ENCODE assay signal across 8 mouse cellular contexts in genomic region chr5:139380385-139381248, GRCm38 (mm10). TPM values are rescaled to one million over a fixed set of nuclear protein-coding genes. Genes with fewer than 3 reads are reported as not detected.
A peak's percentile ranks its signal among the peaks of the same experiment; 100 is the strongest.
DNase-seq lines count a peak whose midpoint lies in the region; ATAC-seq and TF ChIP-seq lines count a peak whose summit lies in the region.

No protein-coding gene starts in this region.

- WGBS in forebrain, embryonic 12.5 days: 2% methylated on average over 67 of the region's 73 CpGs
- under 1% methylated on average over 64 of the region's 73 CpGs for WGBS in heart, postnatal 0 days
- WGBS in liver, embryonic 16.5 days (ENCODE audit: insufficient replicate concordance): under 1% methylated on average over 72 of the region's 73 CpGs
- WGBS in neural tube, embryonic 12.5 days: 2% methylated on average over 73 of the region's 73 CpGs
- WGBS in stomach, postnatal 0 days: 2% methylated on average over 68 of the region's 73 CpGs

- no peak for TF ChIP-seq POLR2A in CH12.LX (IDR thresholded peaks at IDR 0.05; ENCODE audit: low read depth, low read length)

- H3K4me1 ChIP-seq in CH12.LX (ENCODE audit: control insufficient read depth in 1 of 2, insufficient read depth in 2 of 2): peaks cover 0 to 20% of the 10 kb centered on the region in 2 experiments; a peak in 2 of 4 replicates
- peaks cover 17% of the 10 kb centered on the region for H3K4me1 ChIP-seq in forebrain, embryonic 12.5 days
- peaks cover 85% of the 10 kb centered on the region for H3K4me1 ChIP-seq in heart, postnatal 0 days (ENCODE audit: control insufficient read depth, insufficient read depth)
- H3K4me1 ChIP-seq in liver, embryonic 16.5 days (ENCODE audit: control insufficient read depth, low read depth, low read length): peaks cover 80% of the 10 kb centered on the region
- peaks cover 38% of the 10 kb centered on the region for H3K4me1 ChIP-seq in neural tube, embryonic 12.5 days
- H3K4me1 ChIP-seq in stomach, postnatal 0 days (replicated peaks; ENCODE audit: control insufficient read depth, insufficient read depth): peaks cover 15% of the 10 kb centered on the region; the same call in 1 of the 2 replicates

- TF ChIP-seq RAD21 in CH12.LX (IDR thresholded peaks at IDR 0.05; ENCODE audit: low read depth, low read length): no peak

- no peak for TF ChIP-seq EP300 in CH12.LX (IDR thresholded peaks at IDR 0.05; ENCODE audit: low read length)
- TF ChIP-seq EP300 in heart, postnatal 0 days (IDR thresholded peaks at IDR 0.05; ENCODE audit: low read depth): peak; percentile 58; the same call in 1 of the 2 replicates
- no peak for TF ChIP-seq EP300 in stomach, postnatal 0 days (optimal IDR thresholded peaks at IDR 0.05)

- dilution Hi-C loops in CH12.LX (cut with MboI; ENCODE audit: extremely low pct_ligation_motif_present, extremely low pct_unique_long_range_greater_than_20kb, low sequenced_read_pairs): no loop called here

- H3K4me2 ChIP-seq in CH12.LX (ENCODE audit: insufficient read depth, low read depth, poor library complexity, severe bottlenecking): peak overlapping the region; percentile 57
- peak overlapping the region; percentile 92 for H3K4me2 ChIP-seq in forebrain, embryonic 12.5 days
- peak overlapping the region; percentile 83 for H3K4me2 ChIP-seq in heart, postnatal 0 days (ENCODE audit: low read depth, low read length)
- H3K4me2 ChIP-seq in liver, embryonic 16.5 days (ENCODE audit: low read depth, low read length): peak overlapping the region; percentile 96
- peak overlapping the region; percentile 95 for H3K4me2 ChIP-seq in neural tube, embryonic 12.5 days (replicated peaks)
- peak overlapping the region; percentile 92 for H3K4me2 ChIP-seq in stomach, postnatal 0 days (replicated peaks; ENCODE audit: low read depth)

- TF ChIP-seq CTCF in CH12.LX (conservative IDR thresholded peaks at IDR 0.05 in 1 of 2, IDR thresholded peaks at IDR 0.05 in 1 of 2; ENCODE audit: low read depth in 2 of 2, low read length in 2 of 2): no peak
- TF ChIP-seq CTCF in heart, postnatal 0 days (IDR thresholded peaks at IDR 0.05; ENCODE audit: low read depth): no peak
- no peak for TF ChIP-seq CTCF in stomach, postnatal 0 days (IDR thresholded peaks at IDR 0.05; ENCODE audit: low read depth)

- peak; percentile 84 for ATAC-seq in forebrain, embryonic 12.5 days (ENCODE audit: low FRiP score)
- ATAC-seq in heart, postnatal 0 days (ENCODE audit: insufficient read depth, low read depth): peak; percentile 71
- ATAC-seq in liver, embryonic 16.5 days (ENCODE audit: low read depth): peak; percentile 79
- peak; percentile 65 for ATAC-seq in neural tube, embryonic 12.5 days (ENCODE audit: low FRiP score, low read depth)
- ATAC-seq in stomach, postnatal 0 days (ENCODE audit: low FRiP score, low TSS enrichment): peak; percentile 86

- DNase-seq in CH12.LX (ENCODE audit: extremely low read depth): no peak
- peak; percentile 96 for DNase-seq in c-Kit-positive CD71-positive TER-119-positive erythroid progenitor cells, embryonic 14.5 days (ENCODE audit: low spot score)
- peak; percentile 96 for DNase-seq in heart, postnatal 0 days (ENCODE audit: low spot score)
- DNase-seq in kidney, postnatal 4 days: peak; percentile 97 to 98
- DNase-seq in stomach, postnatal 0 days (ENCODE audit: low spot score): peak; percentile 96

- peak overlapping the region in 2 of 3 experiments; percentile 13 to 68 for H3K4me3 ChIP-seq in CH12.LX (replicated peaks in 1 of 3; ENCODE audit: low read depth in 2 of 3, low read length in 2 of 3, poor library complexity in 1 of 3)
- H3K4me3 ChIP-seq in forebrain, embryonic 12.5 days (replicated peaks): peak overlapping the region; percentile 63
- peak overlapping the region; percentile 85 for H3K4me3 ChIP-seq in heart, postnatal 0 days (ENCODE audit: low read depth, low read length)
- H3K4me3 ChIP-seq in liver, embryonic 16.5 days (ENCODE audit: low read depth, low read length): peak overlapping the region; percentile 99
- H3K4me3 ChIP-seq in neural tube, embryonic 12.5 days: peak overlapping the region; percentile 63
- H3K4me3 ChIP-seq in stomach, postnatal 0 days (ENCODE audit: low read depth, low read length): peak overlapping the region; percentile 68

- H3K27me3 ChIP-seq in CH12.LX (replicated peaks): no peaks in the 10 kb centered on the region
- H3K27me3 ChIP-seq in forebrain, embryonic 12.5 days: peaks cover 7% of the 10 kb centered on the region; the same call in 1 of the 2 replicates
- no peaks in the 10 kb centered on the region for H3K27me3 ChIP-seq in heart, postnatal 0 days (ENCODE audit: control insufficient read depth, insufficient read depth, low read length)
- H3K27me3 ChIP-seq in liver, embryonic 16.5 days (ENCODE audit: control insufficient read depth, insufficient read depth, low read depth, low read length): no peaks in the 10 kb centered on the region
- H3K27me3 ChIP-seq in neural tube, embryonic 12.5 days (replicated peaks): no peaks in the 10 kb centered on the region
- H3K27me3 ChIP-seq in stomach, postnatal 0 days (ENCODE audit: control insufficient read depth, insufficient read depth, low read length): no peaks in the 10 kb centered on the region

- peaks cover 0 to 41% of the 10 kb centered on the region in 2 experiments for H3K36me3 ChIP-seq in CH12.LX (replicated peaks in 1 of 2; ENCODE audit: control insufficient read depth in 1 of 2, insufficient read depth in 1 of 2, low read length in 1 of 2)
- H3K36me3 ChIP-seq in forebrain, embryonic 12.5 days (replicated peaks): no peaks in the 10 kb centered on the region; the same call in 1 of the 2 replicates
- no peaks in the 10 kb centered on the region for H3K36me3 ChIP-seq in heart, postnatal 0 days (replicated peaks; ENCODE audit: control insufficient read depth, insufficient read depth, low read length)
- H3K36me3 ChIP-seq in liver, embryonic 16.5 days (ENCODE audit: control insufficient read depth, insufficient read depth): peaks cover 4% of the 10 kb centered on the region; the same call in 1 of the 2 replicates
- H3K36me3 ChIP-seq in neural tube, embryonic 12.5 days: no peaks in the 10 kb centered on the region
- H3K36me3 ChIP-seq in stomach, postnatal 0 days (ENCODE audit: control insufficient read depth, insufficient read depth, low read length): no peaks in the 10 kb centered on the region

- H3K9ac ChIP-seq in CH12.LX (ENCODE audit: insufficient read depth, low read depth): peak overlapping the region; percentile 14; the same call in 1 of the 2 replicates
- peak overlapping the region; percentile 69 for H3K9ac ChIP-seq in forebrain, embryonic 12.5 days
- peak overlapping the region; percentile 84 for H3K9ac ChIP-seq in heart, postnatal 0 days (replicated peaks; ENCODE audit: low read depth, low read length)
- peak overlapping the region; percentile 95 for H3K9ac ChIP-seq in liver, embryonic 16.5 days (ENCODE audit: low read depth, low read length)
- peak overlapping the region; percentile 75 for H3K9ac ChIP-seq in neural tube, embryonic 12.5 days
- H3K9ac ChIP-seq in stomach, postnatal 0 days (ENCODE audit: low read length): peak overlapping the region; percentile 78

- H3K9me3 ChIP-seq in CH12.LX (replicated peaks; ENCODE audit: low read length): no peaks in the 10 kb centered on the region
- H3K9me3 ChIP-seq in forebrain, embryonic 12.5 days: no peaks in the 10 kb centered on the region
- H3K9me3 ChIP-seq in heart, postnatal 0 days (replicated peaks; ENCODE audit: control insufficient read depth, low read length): no peaks in the 10 kb centered on the region
- H3K9me3 ChIP-seq in liver, embryonic 16.5 days (replicated peaks; ENCODE audit: control insufficient read depth, low read length): no peaks in the 10 kb centered on the region
- H3K9me3 ChIP-seq in neural tube, embryonic 12.5 days: no peaks in the 10 kb centered on the region
- H3K9me3 ChIP-seq in stomach, postnatal 0 days (ENCODE audit: control insufficient read depth, low read length): no peaks in the 10 kb centered on the region

- in situ Hi-C loops in CH12.LX (cut with MboI; ENCODE audit: low pct_ligation_motif_present, low pct_unique_long_range_greater_than_20kb, low sequenced_read_pairs): no loop called here

- no peak overlapping the region for H3K27ac ChIP-seq in CH12.LX (ENCODE audit: insufficient read depth, low read depth)
- H3K27ac ChIP-seq in forebrain, embryonic 12.5 days: 0 out of 2 replicates have a peak overlapping the region, but pooled peaks have one; percentile 32
- peak overlapping the region; percentile 99 for H3K27ac ChIP-seq in heart, postnatal 0 days (ENCODE audit: low read depth)
- peak overlapping the region; percentile 100 for H3K27ac ChIP-seq in liver, embryonic 16.5 days (ENCODE audit: low read length)
- H3K27ac ChIP-seq in neural tube, embryonic 12.5 days: no peak overlapping the region
- peak overlapping the region; percentile 85 for H3K27ac ChIP-seq in stomach, postnatal 0 days (replicated peaks)

- no peaks in the 10 kb centered on the region for H3K79me2 ChIP-seq in CH12.LX (replicated peaks; ENCODE audit: control insufficient read depth, extremely low read depth, insufficient read depth, poor library complexity, severe bottlenecking)

RNA-seq across cellular contexts. Expression of gene Gpr146, which starts 3.1 kb away (rescaled TPM):
- total RNA-seq in CH12.LX (2012; rRNA removed): 0.08 and 0.13 TPM in 2 replicates
- not detected in 2 replicates for total RNA-seq in CH12.LX (2014; rRNA removed)
- polyA plus RNA-seq in CH12.LX (2012; ENCODE audit: insufficient read length, low read depth): not detected in 2 replicates
- 1.2 and 1.4 TPM in 2 replicates for polyA plus RNA-seq in forebrain, embryonic 12.5 days (2016; fragmentation: Nextera tagmentation; extraction: Ambion mirVana)
- 38.2 and 39.1 TPM in 2 replicates for total RNA-seq in heart, postnatal 0 days (2014; rRNA removed; ENCODE audit: low replicate concordance)
- polyA plus RNA-seq in heart, postnatal 0 days (2015; fragmentation: Nextera tagmentation; extraction: Ambion mirVana): 23.0 and 23.7 TPM in 2 replicates
- 20.6 and 24.1 TPM in 2 replicates for polyA plus RNA-seq in liver, embryonic 16.5 days (2015; fragmentation: Nextera tagmentation; extraction: Ambion mirVana)
- 1.9 and 2.3 TPM in 2 replicates for polyA plus RNA-seq in neural tube, embryonic 12.5 days (2016; fragmentation: Nextera tagmentation; extraction: Ambion mirVana)
- 3.5 TPM in 2 replicates for polyA plus RNA-seq in stomach, postnatal 0 days (2015; fragmentation: Nextera tagmentation; extraction: Ambion mirVana)

RNA-seq across cellular contexts. Expression of gene C130050O18Rik, which starts 24.5 kb away (rescaled TPM):
- total RNA-seq in CH12.LX (2012; rRNA removed) (0.17 TPM in 1 of 2 replicates, not detected in the other), CH12.LX (2014; rRNA removed) (0.15 TPM in 1 of 2 replicates, not detected in the other)
- 0.53 and 0.54 TPM in 2 replicates for polyA plus RNA-seq in CH12.LX (2012; ENCODE audit: insufficient read length, low read depth)
- 0.10 and 0.22 TPM in 2 replicates for polyA plus RNA-seq in forebrain, embryonic 12.5 days (2016; fragmentation: Nextera tagmentation; extraction: Ambion mirVana)
- total RNA-seq in heart, postnatal 0 days (2014; rRNA removed; ENCODE audit: low replicate concordance): 1.7 and 1.8 TPM in 2 replicates
- 0.23 and 0.31 TPM in 2 replicates for polyA plus RNA-seq in heart, postnatal 0 days (2015; fragmentation: Nextera tagmentation; extraction: Ambion mirVana)
- 1.2 and 1.6 TPM in 2 replicates for polyA plus RNA-seq in liver, embryonic 16.5 days (2015; fragmentation: Nextera tagmentation; extraction: Ambion mirVana)
- 0.20 and 0.33 TPM in 2 replicates for polyA plus RNA-seq in neural tube, embryonic 12.5 days (2016; fragmentation: Nextera tagmentation; extraction: Ambion mirVana)
- polyA plus RNA-seq in stomach, postnatal 0 days (2015; fragmentation: Nextera tagmentation; extraction: Ambion mirVana): 0.41 and 0.46 TPM in 2 replicates

RNA-seq across cellular contexts. Expression of gene Cyp2w1, which starts 28.2 kb away (rescaled TPM):
- not detected in 2 replicates for total RNA-seq in CH12.LX (2012; rRNA removed)
- not detected in 2 replicates for total RNA-seq in CH12.LX (2014; rRNA removed)
- not detected in 2 replicates for polyA plus RNA-seq in CH12.LX (2012; ENCODE audit: insufficient read length, low read depth)
- polyA plus RNA-seq in forebrain, embryonic 12.5 days (2016; fragmentation: Nextera tagmentation; extraction: Ambion mirVana): 0.17 and 0.24 TPM in 2 replicates
- total RNA-seq in heart, postnatal 0 days (2014; rRNA removed; ENCODE audit: low replicate concordance): not detected in 2 replicates
- not detected in 2 replicates for polyA plus RNA-seq in heart, postnatal 0 days (2015; fragmentation: Nextera tagmentation; extraction: Ambion mirVana)
- 0.42 TPM in 1 of 2 replicates, not detected in the other for polyA plus RNA-seq in liver, embryonic 16.5 days (2015; fragmentation: Nextera tagmentation; extraction: Ambion mirVana)
- polyA plus RNA-seq in neural tube, embryonic 12.5 days (2016; fragmentation: Nextera tagmentation; extraction: Ambion mirVana): 0.13 TPM in 1 of 2 replicates, not detected in the other
- polyA plus RNA-seq in stomach, postnatal 0 days (2015; fragmentation: Nextera tagmentation; extraction: Ambion mirVana): 4.8 and 8.5 TPM in 2 replicates

RNA-seq across cellular contexts. Expression of gene Cox19, which starts 29.4 kb away (rescaled TPM):
- 30.1 and 38.8 TPM in 2 replicates for total RNA-seq in CH12.LX (2012; rRNA removed)
- total RNA-seq in CH12.LX (2014; rRNA removed): 32.1 and 32.3 TPM in 2 replicates
- polyA plus RNA-seq in CH12.LX (2012; ENCODE audit: insufficient read length, low read depth): 70.1 and 74.0 TPM in 2 replicates
- 105 and 117 TPM in 2 replicates for polyA plus RNA-seq in forebrain, embryonic 12.5 days (2016; fragmentation: Nextera tagmentation; extraction: Ambion mirVana)
- 120 and 123 TPM in 2 replicates for total RNA-seq in heart, postnatal 0 days (2014; rRNA removed; ENCODE audit: low replicate concordance)
- 88.6 and 97.6 TPM in 2 replicates for polyA plus RNA-seq in heart, postnatal 0 days (2015; fragmentation: Nextera tagmentation; extraction: Ambion mirVana)
- polyA plus RNA-seq in liver, embryonic 16.5 days (2015; fragmentation: Nextera tagmentation; extraction: Ambion mirVana): 42.2 and 48.1 TPM in 2 replicates
- polyA plus RNA-seq in neural tube, embryonic 12.5 days (2016; fragmentation: Nextera tagmentation; extraction: Ambion mirVana): 124 and 127 TPM in 2 replicates
- polyA plus RNA-seq in stomach, postnatal 0 days (2015; fragmentation: Nextera tagmentation; extraction: Ambion mirVana): 109 and 114 TPM in 2 replicates

RNA-seq across cellular contexts. Expression of gene Gper1, which starts 42.3 kb away (rescaled TPM):
- total RNA-seq in CH12.LX (2012; rRNA removed): 0.08 and 0.13 TPM in 2 replicates
- total RNA-seq in CH12.LX (2014; rRNA removed): not detected in 2 replicates
- polyA plus RNA-seq in CH12.LX (2012; ENCODE audit: insufficient read length, low read depth): not detected in 2 replicates
- polyA plus RNA-seq in forebrain, embryonic 12.5 days (2016; fragmentation: Nextera tagmentation; extraction: Ambion mirVana): 4.1 and 5.2 TPM in 2 replicates
- total RNA-seq in heart, postnatal 0 days (2014; rRNA removed; ENCODE audit: low replicate concordance): 1.3 and 4.5 TPM in 2 replicates
- 1.0 and 2.0 TPM in 2 replicates for polyA plus RNA-seq in heart, postnatal 0 days (2015; fragmentation: Nextera tagmentation; extraction: Ambion mirVana)
- 0.07 and 0.15 TPM in 2 replicates for polyA plus RNA-seq in liver, embryonic 16.5 days (2015; fragmentation: Nextera tagmentation; extraction: Ambion mirVana)
- 7.2 and 7.8 TPM in 2 replicates for polyA plus RNA-seq in neural tube, embryonic 12.5 days (2016; fragmentation: Nextera tagmentation; extraction: Ambion mirVana)
- polyA plus RNA-seq in stomach, postnatal 0 days (2015; fragmentation: Nextera tagmentation; extraction: Ambion mirVana): 2.8 and 3.2 TPM in 2 replicates

Comparison
In these comparisons a context has a peak if more than half of its experiments do, and no peak if none do; other contexts are left out.
1. H3K27ac ChIP-seq: peak in forebrain, embryonic 12.5 days (single experiment), heart, postnatal 0 days (single experiment), liver, embryonic 16.5 days (single experiment) and stomach, postnatal 0 days (single experiment); none in CH12.LX (single experiment) and neural tube, embryonic 12.5 days (single experiment).
2. H3K4me3 ChIP-seq: peak in every context shown above with its lines; median percentile 99 in liver, embryonic 16.5 days; 85 in heart, postnatal 0 days; 68 in stomach, postnatal 0 days; 63 in forebrain, embryonic 12.5 days; 63 in neural tube, embryonic 12.5 days; 40 in CH12.LX.
3. H3K9ac ChIP-seq: peak in every context shown above with its lines; median percentile 95 in liver, embryonic 16.5 days; 84 in heart, postnatal 0 days; 78 in stomach, postnatal 0 days; 75 in neural tube, embryonic 12.5 days; 69 in forebrain, embryonic 12.5 days; 14 in CH12.LX.
4. Peak in every context shown above with its lines, with median percentiles within 50 percentile points of each other: H3K4me2 ChIP-seq and ATAC-seq.